Mouse (Mus musculus) E14TG2a.4 (cell line): ENCODE measurements around the gene Retsat.

Source experiments
- CTCF ChIP-seq: conservative IDR thresholded peaks from 2 replicates; pipeline ENCODE4 v1.5.1; 2014; ENCODE audit warnings: low read length
- POU5F1 ChIP-seq: IDR thresholded peaks from 2 replicates; pipeline ENCODE4 v1.6.1; 2014; ENCODE audit warnings: low read length, borderline replicate concordance

- TF ChIP-seq CTCF (no peak), POU5F1 (no peak)
Measured at GRCm38 (mm10) chr6:72636940-72637339, 38.7 kb downstream of the Retsat start.
